Mouse (Mus musculus) lung, embryonic 15.5 days (tissue): Measurements from ENCODE around the gene Stk25. TPM values are rescaled to one million over a fixed set of nuclear protein-coding genes. Genes with fewer than 3 reads are reported as not detected.

Source experiments
- ATAC-seq: fragments of 200-750 bp; cut with Nextera tagmentation; 2 replicates; pipeline ENCODE4 v1.8.0; 2017; ENCODE audit warnings: moderate number of reproducible peaks, borderline replicate concordance; ENCODE audit not compliant: low FRiP score, low TSS enrichment; ENCODE audit errors: extremely low read depth
- H3K27ac ChIP-seq: fragments of 300-500 bp; sonication (generic); 2 replicates; pipeline ENCODE4 v1.5.1; 2015; ENCODE audit warnings: moderate library complexity, mild to moderate bottlenecking, inconsistent platforms
- H3K27me3 ChIP-seq: fragments of 300-500 bp; sonication (generic); 2 replicates; pipeline ENCODE4 v1.6.1; 2015; ENCODE audit warnings: inconsistent platforms
- H3K36me3 ChIP-seq: fragments of 300-500 bp; sonication (generic); 2 replicates; pipeline ENCODE4 v1.6.1; 2015; ENCODE audit warnings: inconsistent platforms
- H3K4me1 ChIP-seq: fragments of 300-500 bp; sonication (generic); 2 replicates; pipeline ENCODE4 v1.6.1; 2015; ENCODE audit warnings: inconsistent platforms
- H3K4me2 ChIP-seq: fragments of 300-500 bp; sonication (generic); 2 replicates; pipeline ENCODE4 v1.6.1; 2015; ENCODE audit warnings: inconsistent platforms, mild to moderate bottlenecking, moderate library complexity
- H3K4me3 ChIP-seq: fragments of 300-500 bp; sonication (generic); 2 replicates; pipeline ENCODE4 v1.5.1; 2015; ENCODE audit warnings: mild to moderate bottlenecking, inconsistent platforms
- H3K9ac ChIP-seq: fragments of 300-500 bp; sonication (generic); 2 replicates; pipeline ENCODE4 v1.6.1; 2015; ENCODE audit warnings: inconsistent platforms
- H3K9me3 ChIP-seq: fragments of 300-500 bp; sonication (generic); 2 replicates; pipeline ENCODE4 v1.6.1; 2016; ENCODE audit warnings: inconsistent platforms
- WGBS: fragments of 180-500 bp; shearing (Covaris S2); methylation state at CpG from one replicate; pipeline ENCODE4 v1.1.7; 2015; 5-methylcytosine and 5-hydroxymethylcytosine counted together
- polyA plus RNA-seq: library from polyadenylated mRNA; unstranded; fragments of >200 nt; fragmentation: Nextera tagmentation; extraction: Ambion mirVana; gene quantifications from 2 replicates; pipeline ENCODE4 v1.2.1, GENCODE M21; 2015

Stk25 gene
- polyA plus RNA-seq, 1 experiment from 2014 or later = 177 TPM

DNA sequence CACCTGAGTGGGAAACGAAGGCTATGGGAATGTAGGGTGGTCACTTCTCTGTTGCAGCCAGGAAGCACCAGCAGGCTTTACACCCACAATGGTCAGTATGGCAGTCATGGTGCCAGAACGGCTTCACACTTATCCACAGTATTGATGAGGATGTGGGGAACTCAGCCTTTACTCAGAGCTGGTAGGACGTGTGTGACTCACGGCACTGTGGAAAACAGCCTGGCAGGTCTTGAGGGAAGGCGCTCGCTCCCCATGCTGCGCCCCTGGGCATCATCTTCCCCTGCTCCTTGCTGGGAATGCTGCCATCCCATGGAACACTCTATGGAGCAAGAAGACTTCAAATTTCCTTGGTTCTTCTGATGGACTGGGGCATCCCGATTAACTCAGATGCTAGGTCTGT lies 32.6 kb upstream of the Stk25 start:
- no peaks in the 10 kb centered on the region for H3K9me3 ChIP-seq
- no peak for ATAC-seq
- peaks cover 33% of the 10 kb centered on the region for H3K4me1 ChIP-seq
- WGBS = 92% methylated on average over 8 of the region's 8 CpGs
- peaks cover 21% of the 10 kb centered on the region; the same call in 1 of the 2 replicates for H3K36me3 ChIP-seq
- H3K9ac ChIP-seq = no peak overlapping the region
- H3K4me2 ChIP-seq = no peak overlapping the region
- H3K27ac ChIP-seq = no peak overlapping the region
- no peak overlapping the region for H3K4me3 ChIP-seq
- H3K27me3 ChIP-seq = no peaks in the 10 kb centered on the region

DNA sequence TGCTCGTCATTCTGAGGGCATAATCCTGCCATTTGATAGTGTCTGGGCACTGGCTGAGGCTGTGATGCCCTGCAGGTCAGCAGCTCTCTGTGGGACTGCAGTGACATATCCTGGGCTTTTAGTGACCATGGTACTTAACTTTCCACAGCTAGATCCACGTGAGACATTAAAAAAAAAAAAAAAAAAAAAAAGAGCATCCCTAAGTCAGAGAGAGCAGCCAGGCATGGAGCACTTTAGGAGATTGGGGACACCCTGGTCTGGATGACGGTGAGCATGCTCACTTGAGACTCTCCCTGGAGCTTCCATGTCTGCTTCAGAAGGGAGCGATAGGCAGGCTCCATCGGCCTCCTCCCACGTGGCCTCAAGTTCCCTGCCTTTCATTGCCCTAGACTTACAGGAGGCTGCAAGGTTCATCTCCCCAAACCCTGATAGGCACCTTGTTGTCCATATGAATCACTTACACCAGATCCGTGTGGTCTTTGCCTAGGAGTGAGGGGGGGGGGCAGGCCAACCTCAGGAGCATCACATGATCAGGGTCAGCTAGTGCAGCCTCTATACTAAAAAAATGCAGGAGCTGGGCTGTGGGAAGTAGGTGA lies 31.5 kb upstream of the Stk25 start:
- Histone ChIP-seq H3K4me1 (peaks cover 29% of the 10 kb centered on the region), H3K27me3 (no peaks in the 10 kb centered on the region), H3K9me3 (no peaks in the 10 kb centered on the region), H3K9ac (no peak overlapping the region), H3K36me3 (peaks cover 12% of the 10 kb centered on the region; the same call in 1 of the 2 replicates), H3K4me2 (no peak overlapping the region), H3K4me3 (no peak overlapping the region), H3K27ac (no peak overlapping the region)
- 77% methylated on average over 7 of the region's 7 CpGs for WGBS
- no peak for ATAC-seq

DNA sequence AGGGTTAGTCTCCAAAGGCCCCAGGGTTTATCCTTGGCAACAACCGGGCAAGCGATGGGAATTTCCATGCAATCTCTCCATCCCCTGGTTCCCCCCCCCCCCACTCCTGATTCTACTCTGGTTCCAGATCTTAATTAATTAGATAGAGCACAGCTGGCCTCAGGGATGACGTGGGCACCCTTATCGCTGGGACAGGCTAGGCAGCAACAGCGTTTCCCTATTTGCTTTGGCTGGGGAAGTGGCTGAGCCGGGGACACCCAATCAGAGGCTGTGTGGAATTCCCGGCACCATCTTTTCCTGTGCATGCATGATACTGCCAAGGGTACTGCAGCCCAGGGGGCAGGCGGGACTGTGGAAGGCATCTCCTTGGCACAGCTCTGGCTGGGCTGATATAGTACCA lies 29.7 kb upstream of the Stk25 start:
- H3K9me3 ChIP-seq = no peaks in the 10 kb centered on the region

DNA sequence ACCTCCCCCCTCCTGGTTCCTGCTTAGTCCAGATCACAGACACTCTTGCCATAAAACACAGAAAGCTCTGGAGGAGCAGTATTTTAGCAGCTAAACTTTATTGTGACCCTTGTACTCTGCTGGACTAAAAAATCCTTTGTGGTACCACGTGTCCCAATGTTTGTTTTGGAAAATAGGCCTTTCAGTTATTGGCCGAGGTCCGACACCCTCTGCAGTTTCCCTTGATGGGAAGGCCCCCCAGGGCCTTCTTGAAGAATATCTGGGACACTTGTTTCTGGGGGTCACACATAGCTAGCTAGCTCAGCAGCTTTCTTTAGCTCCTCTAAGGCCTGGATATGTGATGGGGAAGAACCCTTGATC lies 28.5 kb upstream of the Stk25 start:
- no peak for ATAC-seq
- peak overlapping the region; percentile 66 for H3K4me3 ChIP-seq
- no peaks in the 10 kb centered on the region for H3K27me3 ChIP-seq
- WGBS = 35% methylated on average over 3 of the region's 3 CpGs
- no peaks in the 10 kb centered on the region for H3K9me3 ChIP-seq
- peak overlapping the region; percentile 72 for H3K27ac ChIP-seq
- peak overlapping the region; percentile 63 for H3K9ac ChIP-seq
- peak overlapping the region; percentile 89 for H3K4me2 ChIP-seq
- peaks cover 28% of the 10 kb centered on the region for H3K4me1 ChIP-seq
- 0 out of 2 replicates have a peak, but pooled peaks cover 8% of the 10 kb centered on the region for H3K36me3 ChIP-seq

More for the DNA sequence above, 29.7 kb upstream of the Stk25 start:
- no peak for ATAC-seq
- 0 out of 2 replicates have a peak, but pooled peaks cover 8% of the 10 kb centered on the region for H3K36me3 ChIP-seq
- WGBS = 65% methylated on average over 8 of the region's 8 CpGs
- no peak overlapping the region for H3K27ac ChIP-seq
- no peak overlapping the region for H3K4me3 ChIP-seq
- peaks cover 28% of the 10 kb centered on the region for H3K4me1 ChIP-seq
- H3K4me2 ChIP-seq = no peak overlapping the region; the same call in 1 of the 2 replicates
- H3K27me3 ChIP-seq = no peaks in the 10 kb centered on the region
- H3K9ac ChIP-seq = no peak overlapping the region

DNA sequence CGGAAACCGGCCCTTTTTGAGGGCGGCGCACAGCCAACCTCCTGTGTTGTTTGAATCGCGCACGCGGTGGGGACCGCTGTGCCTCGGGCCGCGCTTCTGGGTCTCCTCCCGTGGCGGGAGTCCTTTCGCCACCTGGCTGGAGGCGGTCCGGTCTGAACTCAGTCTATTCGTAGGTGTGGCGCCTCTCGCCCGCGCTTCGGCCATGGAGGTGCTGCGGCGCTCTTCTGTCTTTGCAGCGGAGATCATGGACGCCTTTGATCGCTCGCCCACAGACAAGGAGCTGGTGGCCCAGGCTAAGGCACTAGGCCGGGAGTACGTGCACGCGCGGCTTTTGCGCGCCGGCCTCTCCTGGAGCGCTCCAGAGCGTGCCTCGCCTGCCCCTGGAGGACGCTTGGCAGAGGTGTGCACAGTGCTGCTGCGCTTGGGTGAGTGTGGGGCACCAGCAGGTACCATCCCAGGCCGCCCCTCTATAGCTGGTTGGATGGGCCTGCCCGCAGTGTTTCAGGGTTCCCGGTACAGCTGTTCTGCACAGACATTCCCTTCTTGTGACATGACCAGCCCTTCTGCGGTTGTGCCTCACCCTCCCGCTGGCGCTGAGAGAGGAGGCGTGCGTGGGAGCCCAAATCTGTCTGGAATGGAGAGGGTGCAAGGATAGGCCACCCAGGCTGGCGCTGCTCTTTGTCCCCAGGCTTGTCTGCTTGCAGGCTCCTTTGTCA lies 27.9 kb upstream of the Stk25 start:
- H3K27me3 ChIP-seq = no peaks in the 10 kb centered on the region
- peak overlapping the region; percentile 89 for H3K4me2 ChIP-seq
- peak overlapping the region; percentile 66 for H3K4me3 ChIP-seq
- H3K9ac ChIP-seq = peak overlapping the region; percentile 63
- H3K9me3 ChIP-seq = no peaks in the 10 kb centered on the region
- peak overlapping the region; percentile 72 for H3K27ac ChIP-seq
- H3K36me3 ChIP-seq = 0 out of 2 replicates have a peak, but pooled peaks cover 8% of the 10 kb centered on the region
- WGBS = 3% methylated on average over 51 of the region's 51 CpGs
- H3K4me1 ChIP-seq = peaks cover 28% of the 10 kb centered on the region
- ATAC-seq = peak; percentile 84

DNA sequence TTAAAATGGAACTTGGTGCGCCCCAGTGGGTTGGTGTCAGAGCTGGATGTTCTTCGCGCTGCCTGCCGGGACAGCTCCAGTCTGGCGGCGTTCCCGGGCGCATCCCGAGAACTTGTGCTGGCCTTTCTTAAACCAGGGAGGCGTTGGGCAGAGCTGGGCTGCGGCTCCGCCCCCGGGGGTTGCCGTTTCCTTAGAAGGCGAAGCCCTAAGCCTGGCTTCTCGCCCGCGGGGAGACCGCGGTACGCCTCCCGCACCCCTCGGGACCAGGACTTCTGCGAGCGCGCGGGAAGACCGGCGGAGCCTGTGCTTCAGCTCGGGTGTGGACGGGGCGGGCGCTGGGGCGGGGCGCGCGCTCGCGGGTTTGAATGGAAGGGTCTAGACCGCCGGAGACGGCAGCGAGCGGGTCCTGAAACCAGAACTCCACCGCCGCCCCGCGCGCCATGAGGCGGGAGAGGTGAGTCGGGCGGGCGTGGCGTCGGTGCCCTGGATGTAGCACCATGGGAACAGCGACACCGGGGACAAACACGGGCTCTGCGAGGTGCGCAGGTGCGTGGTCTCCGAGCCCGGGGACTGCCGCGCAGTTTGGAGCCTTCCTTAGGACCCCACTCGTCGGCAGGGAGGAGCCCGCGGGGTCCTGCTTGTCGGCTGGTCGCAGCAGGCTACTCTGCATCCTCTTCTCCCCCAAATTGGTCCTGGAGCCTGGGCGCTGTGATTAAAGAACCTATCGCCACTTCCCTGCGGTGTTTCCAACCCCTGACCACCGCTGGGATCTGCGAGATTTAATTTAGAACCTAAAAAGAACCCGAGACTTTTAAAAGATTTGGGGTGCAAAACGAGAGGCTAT lies 27.2 kb upstream of the Stk25 start, which contains the start of gene Bok:
Bok (plus strand) TSS at position 260 of the 844 bp plus-strand sequence.
- Histone ChIP-seq H3K9ac (peak within 1 kb of the TSS; percentile 63), H3K9me3 (no peaks in the 10 kb centered on the region), H3K4me1 (peaks cover 28% of the 10 kb centered on the region), H3K27ac (peak within 1 kb of the TSS; percentile 72), H3K36me3 (0 out of 2 replicates have a peak, but pooled peaks cover 2% of the 10 kb centered on the region), H3K4me3 (peak within 1 kb of the TSS; percentile 66), H3K4me2 (peak within 1 kb of the TSS; percentile 89), H3K27me3 (no peaks in the 10 kb centered on the region)
- under 1% methylated on average over 78 of the region's 78 CpGs for WGBS
- ATAC-seq = peak; percentile 81

DNA sequence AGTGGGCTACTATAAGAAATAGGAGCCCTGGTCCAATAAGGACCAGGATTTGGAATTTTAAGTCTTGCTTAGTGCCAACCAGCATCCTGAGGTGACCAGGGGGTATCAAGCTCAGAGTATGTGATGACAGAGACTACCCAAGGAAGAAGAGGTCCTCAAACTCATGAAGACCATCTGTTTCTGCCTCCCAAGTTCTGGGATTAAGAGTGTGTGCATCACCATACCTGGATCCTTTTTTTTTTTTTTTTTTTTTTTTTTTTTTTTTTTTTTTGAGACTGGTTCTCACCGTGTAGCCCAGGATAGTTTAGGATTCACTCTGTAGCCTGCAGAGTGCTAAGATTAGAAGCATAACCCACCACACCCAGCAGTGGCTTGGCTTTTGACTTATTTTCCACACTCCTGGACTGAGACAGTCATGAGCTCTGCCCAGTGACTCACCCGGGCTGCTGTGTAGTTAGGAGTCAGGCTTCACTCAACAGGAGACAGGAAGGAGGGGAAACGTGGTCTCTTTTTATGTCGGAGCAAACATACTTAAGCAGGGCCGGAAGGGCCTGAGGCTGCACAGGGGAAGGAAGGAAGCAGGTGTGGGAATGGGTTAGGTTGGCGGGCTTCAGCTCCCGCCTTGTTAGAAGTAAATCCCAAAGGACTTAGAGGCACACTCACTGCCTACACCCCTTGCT lies 21.6 kb upstream of the Stk25 start:
- no peaks in the 10 kb centered on the region for H3K27me3 ChIP-seq
- H3K9me3 ChIP-seq = no peaks in the 10 kb centered on the region
- H3K9ac ChIP-seq = no peak overlapping the region
- no peaks in the 10 kb centered on the region for H3K36me3 ChIP-seq
- peaks cover 14% of the 10 kb centered on the region; the same call in 1 of the 2 replicates for H3K4me1 ChIP-seq
- peak; percentile 66 for ATAC-seq
- H3K27ac ChIP-seq = peak overlapping the region; percentile 67
- WGBS = 35% methylated on average over 7 of the region's 7 CpGs
- H3K4me2 ChIP-seq = no peak overlapping the region
- no peak overlapping the region for H3K4me3 ChIP-seq

DNA sequence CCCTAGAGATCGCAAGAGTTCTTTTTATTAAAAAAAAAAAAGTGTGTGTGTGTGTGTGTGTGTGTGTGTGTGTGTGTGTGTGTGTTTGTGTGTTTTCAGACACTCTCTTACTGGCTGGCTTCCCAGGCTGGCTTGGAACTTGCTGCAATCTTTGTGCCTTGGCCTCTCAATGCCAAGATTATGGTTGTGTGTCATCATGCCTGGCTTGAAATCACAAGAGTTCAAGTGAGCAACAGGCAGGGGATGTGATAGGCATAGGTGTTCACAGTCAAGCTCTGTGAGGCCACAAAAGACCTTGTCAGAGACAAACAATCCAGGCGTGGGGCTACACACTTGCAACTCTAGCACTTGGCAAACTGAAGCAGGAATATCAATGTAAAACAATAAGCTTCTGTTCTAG lies 19.9 kb upstream of the Stk25 start:
- Histone ChIP-seq H3K27me3 (no peaks in the 10 kb centered on the region), H3K9ac (no peak overlapping the region), H3K4me1 (peaks cover 11% of the 10 kb centered on the region; the same call in 1 of the 2 replicates), H3K4me3 (no peak overlapping the region), H3K27ac (0 out of 2 replicates have a peak overlapping the region, but pooled peaks have one; percentile 18), H3K36me3 (no peaks in the 10 kb centered on the region), H3K4me2 (no peak overlapping the region), H3K9me3 (no peaks in the 10 kb centered on the region)
- 51% methylated on average over 2 of the region's 2 CpGs for WGBS
- ATAC-seq = no peak

DNA sequence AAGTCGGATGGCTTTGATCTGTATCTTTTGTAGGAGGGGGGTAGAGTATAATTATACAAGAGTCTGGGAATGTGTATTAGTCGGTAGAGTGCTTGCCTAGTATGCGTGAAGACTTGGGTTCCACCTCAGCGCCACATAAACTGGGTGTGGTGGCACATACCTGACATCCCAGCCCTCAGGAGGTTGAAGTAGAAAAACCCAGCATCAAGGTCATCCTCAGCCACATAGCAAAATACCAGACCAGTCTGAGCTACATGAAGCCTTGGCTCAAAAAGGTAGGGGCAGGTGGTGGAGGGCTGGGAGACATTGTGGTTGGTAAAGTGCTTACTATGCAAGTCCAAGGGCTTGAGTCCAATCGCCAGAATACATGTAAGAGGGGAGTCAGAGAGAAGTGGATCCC lies 14.2 kb upstream of the Stk25 start:
- Histone ChIP-seq H3K9ac (no peak overlapping the region), H3K27ac (no peak overlapping the region), H3K4me3 (no peak overlapping the region), H3K27me3 (no peaks in the 10 kb centered on the region), H3K4me2 (no peak overlapping the region), H3K9me3 (no peaks in the 10 kb centered on the region), H3K4me1 (peaks cover 17% of the 10 kb centered on the region), H3K36me3 (no peaks in the 10 kb centered on the region)
- ATAC-seq = no peak
- 81% methylated on average over 5 of the region's 5 CpGs for WGBS

DNA sequence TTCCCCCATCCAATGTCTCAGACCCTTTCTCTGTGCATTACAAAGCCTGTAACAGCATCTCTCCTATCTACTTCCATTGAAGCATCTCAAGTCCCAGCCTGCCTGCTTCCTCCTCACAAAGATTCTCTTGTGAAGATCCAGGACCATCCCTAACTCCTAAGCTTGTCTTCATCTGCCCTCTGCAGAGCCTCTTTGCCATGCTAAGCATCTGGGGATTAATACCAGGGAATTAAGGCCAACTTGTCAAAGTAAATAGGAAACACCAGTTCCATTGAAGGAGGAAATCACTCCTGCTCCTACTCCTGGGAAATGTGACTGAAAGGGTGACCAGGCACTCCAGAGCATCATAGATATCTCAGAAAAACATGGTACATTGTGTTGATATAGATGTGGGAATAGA lies 11.5 kb upstream of the Stk25 start:
- no peak overlapping the region for H3K4me3 ChIP-seq
- no peak for ATAC-seq
- H3K9ac ChIP-seq = no peak overlapping the region
- no peaks in the 10 kb centered on the region for H3K36me3 ChIP-seq
- no peak overlapping the region for H3K27ac ChIP-seq
- H3K4me1 ChIP-seq = peaks cover 19% of the 10 kb centered on the region
- no peaks in the 10 kb centered on the region for H3K27me3 ChIP-seq
- H3K4me2 ChIP-seq = no peak overlapping the region; the same call in 1 of the 2 replicates
- no peaks in the 10 kb centered on the region for H3K9me3 ChIP-seq

DNA sequence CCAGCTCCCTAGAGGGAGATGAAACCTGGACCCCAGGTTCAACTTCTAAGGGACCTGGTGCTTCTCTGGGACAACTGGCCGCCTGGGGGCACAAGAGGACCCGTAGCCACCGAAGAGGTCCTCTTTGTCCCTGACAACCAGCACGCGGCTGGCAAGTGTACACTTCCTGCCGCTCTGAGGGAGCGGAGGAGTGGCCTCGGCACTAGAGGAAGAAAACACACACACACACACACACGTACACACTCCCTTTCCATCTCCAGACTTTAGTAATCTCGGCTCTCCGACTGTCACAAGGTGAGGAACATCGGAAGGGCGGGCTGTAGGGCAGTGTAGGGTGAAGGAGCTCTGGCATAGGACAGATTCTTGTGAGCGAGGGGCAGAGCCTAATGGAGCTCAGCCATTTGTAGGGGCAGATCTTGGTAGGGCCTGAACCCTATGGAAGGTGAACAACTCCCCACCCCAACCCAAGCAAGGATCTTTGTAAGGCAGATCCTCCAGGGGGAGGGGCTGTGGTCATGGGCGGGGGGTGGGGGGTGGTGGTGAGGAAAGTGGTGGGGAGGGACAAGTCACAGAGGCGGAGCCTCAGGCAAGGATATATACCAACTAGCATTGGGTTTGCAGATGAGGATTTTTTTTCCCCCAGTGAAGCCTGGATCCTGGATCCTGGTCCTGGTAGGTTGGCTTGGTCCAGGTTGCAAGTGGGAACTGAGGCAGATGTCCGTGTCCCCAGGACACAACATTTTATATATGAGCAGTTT lies 10.5 kb upstream of the Stk25 start:
- Histone ChIP-seq H3K36me3 (no peaks in the 10 kb centered on the region), H3K4me2 (peak overlapping the region; percentile 65), H3K27ac (peak overlapping the region; percentile 78), H3K9me3 (no peaks in the 10 kb centered on the region), H3K27me3 (no peaks in the 10 kb centered on the region), H3K9ac (peak overlapping the region; percentile 44), H3K4me3 (peak overlapping the region; percentile 43), H3K4me1 (peaks cover 19% of the 10 kb centered on the region)
- WGBS = 5% methylated on average over 17 of the region's 17 CpGs
- ATAC-seq = peak; percentile 90
